ENCODE assay signal across 11 mouse cellular contexts in the genomic region with DNA sequence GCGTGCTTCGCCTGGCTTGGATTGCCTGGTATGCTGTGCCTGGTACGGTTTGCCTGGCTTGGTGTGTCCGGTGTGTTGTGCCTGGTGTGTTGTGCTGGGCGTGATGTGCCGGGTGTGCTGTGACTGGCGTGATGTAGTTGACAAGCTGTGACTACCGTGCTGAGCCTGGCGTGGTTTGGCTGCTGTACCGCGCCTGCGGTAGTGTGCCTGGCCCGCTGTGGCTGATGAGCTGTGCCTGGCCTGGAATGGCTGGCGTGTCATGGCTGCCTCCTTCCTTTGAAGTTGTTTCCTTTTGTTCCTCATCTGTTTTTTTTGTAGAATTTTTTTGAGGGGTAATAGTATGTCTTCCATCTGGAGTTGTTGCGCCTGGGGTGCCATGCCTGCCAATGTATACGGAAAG. TPM values are rescaled to one million over a fixed set of nuclear protein-coding genes. Genes with fewer than 3 reads are reported as not detected.
DNase-seq lines count a peak whose midpoint lies in the region; ATAC-seq and TF ChIP-seq lines count a peak whose summit lies in the region.
"Had no signal": no experiment of that assay in that cellular context is flagged by ENCODE, and none has a peak within 500 bp of the region (broad histone marks: within the 10 kb centered on the region; RNA-seq: fewer than 3 reads in every experiment).

No protein-coding gene starts in this region.

- peak overlapping the region; percentile 80 for H3K27ac ChIP-seq in kidney, embryonic 15.5 days
- 0 out of 2 replicates have a peak overlapping the region, but pooled peaks have one; percentile 1 for H3K27ac ChIP-seq in bone marrow, adult 2 months (ENCODE audit: control insufficient read depth, insufficient read depth, low read depth, low read length, poor library complexity)
- peak overlapping the region; percentile 62 for H3K27ac ChIP-seq in forebrain, embryonic 15.5 days (replicated peaks)
- no peak overlapping the region for H3K27ac ChIP-seq in midbrain, embryonic 11.5 days (ENCODE audit: low read depth, low read length)

- no peak for DNase-seq in kidney, postnatal 36 days
- DNase-seq in midbrain, embryonic 11.5 days (ENCODE audit: low spot score, missing footprints) = no peak
- no peak for DNase-seq in natural killer cell, adult 2 months (ENCODE audit: low spot score in 2 of 2)
- DNase-seq in urinary bladder, adult 18-20 months (ENCODE audit: low spot score in 2 of 2) = no peak
- DNase-seq: adrenal gland, adult 8-10 months had no signal

- H3K36me3 ChIP-seq in kidney, embryonic 15.5 days = no peaks in the 10 kb centered on the region
- no peaks in the 10 kb centered on the region for H3K36me3 ChIP-seq in forebrain, embryonic 15.5 days
- no peaks in the 10 kb centered on the region for H3K36me3 ChIP-seq in midbrain, embryonic 11.5 days (ENCODE audit: control insufficient read depth, insufficient read depth, low read length)

- WGBS in kidney, embryonic 15.5 days = 61% methylated on average over 16 of the region's 16 CpGs
- 83% methylated on average over 16 of the region's 16 CpGs for WGBS in bone marrow, adult 2 months
- WGBS in forebrain, embryonic 15.5 days = 31% methylated on average over 16 of the region's 16 CpGs
- WGBS in midbrain, embryonic 11.5 days = 46% methylated on average over 16 of the region's 16 CpGs

- TF ChIP-seq POLR2A in bone marrow, adult 2 months (IDR thresholded peaks at IDR 0.05; ENCODE audit: borderline replicate concordance, control insufficient read depth, low read depth, low read length) = no peak

- H3K4me2 ChIP-seq in kidney, embryonic 15.5 days = peak overlapping the region; percentile 41; the same call in 1 of the 2 replicates
- H3K4me2 ChIP-seq in forebrain, embryonic 15.5 days (replicated peaks) = no peak overlapping the region
- H3K4me2 ChIP-seq in midbrain, embryonic 11.5 days = peak overlapping the region; percentile 34; the same call in 1 of the 2 replicates

- TF ChIP-seq CTCF in bone marrow, adult 2 months (IDR thresholded peaks at IDR 0.05; ENCODE audit: control insufficient read depth, insufficient read depth, low read length) = no peak

- H3K27me3 ChIP-seq in kidney, embryonic 15.5 days = no peaks in the 10 kb centered on the region
- no peaks in the 10 kb centered on the region for H3K27me3 ChIP-seq in forebrain, embryonic 15.5 days
- H3K27me3 ChIP-seq in midbrain, embryonic 11.5 days (ENCODE audit: control insufficient read depth, insufficient read depth, low read length) = no peaks in the 10 kb centered on the region

- H3K4me3 ChIP-seq in kidney, embryonic 15.5 days (replicated peaks) = no peak overlapping the region
- no peak overlapping the region for H3K4me3 ChIP-seq in bone marrow, adult 2 months (replicated peaks; ENCODE audit: control insufficient read depth, low read depth, low read length)
- no peak overlapping the region for H3K4me3 ChIP-seq in forebrain, embryonic 15.5 days
- no peak overlapping the region for H3K4me3 ChIP-seq in midbrain, embryonic 11.5 days (ENCODE audit: low read depth, low read length)

- H3K9ac ChIP-seq in kidney, embryonic 15.5 days = no peak overlapping the region
- no peak overlapping the region for H3K9ac ChIP-seq in forebrain, embryonic 15.5 days (replicated peaks)
- H3K9ac ChIP-seq in midbrain, embryonic 11.5 days (ENCODE audit: low read length) = no peak overlapping the region

- H3K9me3 ChIP-seq in kidney, embryonic 15.5 days (replicated peaks) = no peaks in the 10 kb centered on the region
- no peaks in the 10 kb centered on the region for H3K9me3 ChIP-seq in forebrain, embryonic 15.5 days
- no peaks in the 10 kb centered on the region for H3K9me3 ChIP-seq in midbrain, embryonic 11.5 days (ENCODE audit: control insufficient read depth, low read length)

- ATAC-seq in kidney, embryonic 15.5 days (replicated peaks; ENCODE audit: low FRiP score) = no peak
- ATAC-seq in forebrain, embryonic 15.5 days (replicated peaks) = no peak
- no peak for ATAC-seq in midbrain, embryonic 11.5 days (ENCODE audit: low FRiP score)
- no peak for ATAC-seq in monocyte, adult 5-6 weeks (replicated peaks; ENCODE audit: insufficient number of reproducible peaks, low FRiP score, low TSS enrichment, poor library complexity, severe bottlenecking)
- ATAC-seq: CD4-positive, CD25-positive, alpha-beta regulatory T cell, adult 4 months had no signal

- H3K4me1 ChIP-seq in kidney, embryonic 15.5 days = peaks cover 19% of the 10 kb centered on the region
- H3K4me1 ChIP-seq in bone marrow, adult 2 months (ENCODE audit: control insufficient read depth, insufficient read depth, low read length) = peaks cover 3% of the 10 kb centered on the region
- H3K4me1 ChIP-seq in forebrain, embryonic 15.5 days = peaks cover 17% of the 10 kb centered on the region
- peaks cover 6% of the 10 kb centered on the region for H3K4me1 ChIP-seq in midbrain, embryonic 11.5 days (ENCODE audit: control insufficient read depth, insufficient read depth, low read length)

RNA-seq across cellular contexts. Expression of gene Abhd11, which starts 8.2 kb away (rescaled TPM):
- polyA plus RNA-seq in kidney, embryonic 15.5 days (2015; fragmentation: Nextera tagmentation; extraction: Ambion mirVana) = 69.1 and 71.6 TPM in 2 replicates
- polyA plus RNA-seq in bone marrow, adult 2 months (2011; ENCODE audit: insufficient read depth, insufficient read length, low replicate concordance, missing spikeins) = 27.7 and 39.7 TPM in 2 replicates
- polyA plus RNA-seq in forebrain, embryonic 15.5 days (2015; fragmentation: Nextera tagmentation; extraction: Ambion mirVana) = 69.5 and 70.3 TPM in 2 replicates
- polyA plus RNA-seq in midbrain, embryonic 11.5 days (2014; fragmentation: Nextera tagmentation; extraction: Ambion mirVana) = 37.8 and 41.2 TPM in 2 replicates
- 13.0 to 27.0 TPM (median 24.1 TPM) in 3 replicates for total RNA-seq in monocyte, adult 5-6 weeks (2017)

RNA-seq across cellular contexts. Expression of gene Cldn3, which starts 14.7 kb away (rescaled TPM):
- polyA plus RNA-seq in kidney, embryonic 15.5 days (2015; fragmentation: Nextera tagmentation; extraction: Ambion mirVana) = 52.9 and 56.3 TPM in 2 replicates
- not detected in 2 replicates for polyA plus RNA-seq in bone marrow, adult 2 months (2011; ENCODE audit: insufficient read depth, insufficient read length, low replicate concordance, missing spikeins)
- 12.3 and 12.7 TPM in 2 replicates for polyA plus RNA-seq in forebrain, embryonic 15.5 days (2015; fragmentation: Nextera tagmentation; extraction: Ambion mirVana)
- 0.59 and 1.4 TPM in 2 replicates for polyA plus RNA-seq in midbrain, embryonic 11.5 days (2014; fragmentation: Nextera tagmentation; extraction: Ambion mirVana)
- total RNA-seq in monocyte, adult 5-6 weeks (2017) = not detected in 3 replicates
- polyA plus RNA-seq: CD4-positive, CD25-positive, alpha-beta regulatory T cell, adult 4 months had no signal

RNA-seq across cellular contexts. Expression of gene Stx1a, which starts 22.5 kb away (rescaled TPM):
- 12.1 and 13.8 TPM in 2 replicates for polyA plus RNA-seq in kidney, embryonic 15.5 days (2015; fragmentation: Nextera tagmentation; extraction: Ambion mirVana)
- 2.0 and 2.9 TPM in 2 replicates for polyA plus RNA-seq in bone marrow, adult 2 months (2011; ENCODE audit: insufficient read depth, insufficient read length, low replicate concordance, missing spikeins)
- 78.6 and 78.9 TPM in 2 replicates for polyA plus RNA-seq in forebrain, embryonic 15.5 days (2015; fragmentation: Nextera tagmentation; extraction: Ambion mirVana)
- 16.1 and 17.7 TPM in 2 replicates for polyA plus RNA-seq in midbrain, embryonic 11.5 days (2014; fragmentation: Nextera tagmentation; extraction: Ambion mirVana)
- 0.29 to 0.76 TPM in 2 of 3 replicates, not detected in the other for total RNA-seq in monocyte, adult 5-6 weeks (2017)

RNA-seq across cellular contexts. Expression of gene Cldn4, which starts 54.0 kb away (rescaled TPM):
- 39.3 and 45.6 TPM in 2 replicates for polyA plus RNA-seq in kidney, embryonic 15.5 days (2015; fragmentation: Nextera tagmentation; extraction: Ambion mirVana)
- 11.1 TPM in 1 of 2 replicates, not detected in the other for polyA plus RNA-seq in bone marrow, adult 2 months (2011; ENCODE audit: insufficient read depth, insufficient read length, low replicate concordance, missing spikeins)
- polyA plus RNA-seq in forebrain, embryonic 15.5 days (2015; fragmentation: Nextera tagmentation; extraction: Ambion mirVana) = not detected in 2 replicates
- polyA plus RNA-seq in midbrain, embryonic 11.5 days (2014; fragmentation: Nextera tagmentation; extraction: Ambion mirVana) = 2.5 and 2.7 TPM in 2 replicates
- not detected in 3 replicates for total RNA-seq in monocyte, adult 5-6 weeks (2017)
- total RNA-seq: adrenal gland, adult 8-10 months; layer of hippocampus, postnatal 36 days had no signal
